Mouse (Mus musculus): ENCODE measurements around the gene Bex6. TPM values are rescaled to one million over a fixed set of nuclear protein-coding genes. Genes with fewer than 3 reads are reported as not detected.

The Bex6 gene
- polyA plus RNA-seq, 1 experiment = not detected

DNA sequence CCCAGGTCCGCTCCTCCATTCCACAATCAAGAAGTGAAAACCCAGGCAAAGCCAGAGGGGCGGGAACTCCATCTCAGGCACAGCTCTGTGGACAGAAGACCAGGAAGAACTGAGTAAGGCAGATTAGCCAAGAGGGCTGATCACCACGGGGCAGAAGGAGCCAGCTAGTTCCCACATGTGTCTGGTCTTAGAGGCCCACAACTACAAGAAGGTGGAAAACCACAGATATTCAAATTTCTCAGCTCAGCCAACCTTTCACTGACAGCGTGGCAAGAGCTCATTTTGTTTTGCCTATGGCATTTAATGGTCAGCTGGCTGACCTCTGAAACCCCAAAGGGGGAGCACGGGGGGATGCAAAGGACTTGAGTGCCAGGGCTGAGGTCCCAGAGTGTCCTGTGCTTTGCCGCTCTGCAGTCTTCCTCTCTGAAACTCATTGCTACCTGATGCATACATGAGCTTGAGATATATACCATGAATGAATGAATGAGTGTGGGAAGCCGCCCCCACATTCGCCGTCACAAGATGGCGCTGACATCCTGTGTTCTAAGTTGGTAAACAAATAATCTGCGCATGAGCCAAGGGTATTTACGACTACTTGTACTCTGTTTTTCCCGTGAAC lies 31.9 kb upstream of the Bex6 start:
- TF ChIP-seq CTCF (IDR thresholded peaks at IDR 0.05; ENCODE audit: borderline replicate concordance, insufficient read depth, low read depth, low read length) = peak; percentile 23; the same call in 1 of the 2 replicates
- no peak for TF ChIP-seq POLR2A (IDR thresholded peaks at IDR 0.05; ENCODE audit: borderline replicate concordance, insufficient read depth, low read length)
- Histone ChIP-seq H3K4me3 (replicated peaks; ENCODE audit: insufficient read depth, low read depth, low read length) (peak overlapping the region; percentile 40), H3K4me1 (ENCODE audit: control insufficient read depth, insufficient read depth, low read length) (no peaks in the 10 kb centered on the region), H3K27ac (ENCODE audit: insufficient read depth, low read length) (peak overlapping the region; percentile 40), H3K27me3 (ENCODE audit: control insufficient read depth, insufficient read depth, low read length) (no peaks in the 10 kb centered on the region)
- DNase-seq = peak; percentile 53 to 58
- 59% methylated on average over 11 of the region's 13 CpGs for WGBS

DNA sequence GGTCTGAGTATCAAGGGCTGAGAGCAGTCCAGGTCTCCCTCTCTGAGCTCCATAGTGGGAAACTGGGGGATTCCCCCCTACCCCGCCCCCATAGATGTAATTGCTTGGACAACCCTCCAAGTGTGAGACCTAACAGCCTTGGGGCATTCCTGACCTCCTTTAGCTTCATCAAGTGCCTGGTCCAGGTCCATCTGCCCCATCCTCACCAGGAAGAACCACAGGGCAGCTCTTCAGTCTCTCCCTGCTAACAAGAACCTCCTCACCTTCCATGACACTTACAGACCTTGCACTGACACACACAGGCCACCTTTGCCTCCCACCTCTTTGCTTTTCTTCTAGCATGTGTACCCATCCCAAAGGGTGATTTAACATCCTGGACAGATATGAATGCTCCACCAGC lies 25.6 kb upstream of the Bex6 start:
- H3K27me3 ChIP-seq (ENCODE audit: control insufficient read depth, insufficient read depth, low read length) = no peaks in the 10 kb centered on the region
- WGBS = 8% methylated on average over 1 of the region's 1 CpGs

DNA sequence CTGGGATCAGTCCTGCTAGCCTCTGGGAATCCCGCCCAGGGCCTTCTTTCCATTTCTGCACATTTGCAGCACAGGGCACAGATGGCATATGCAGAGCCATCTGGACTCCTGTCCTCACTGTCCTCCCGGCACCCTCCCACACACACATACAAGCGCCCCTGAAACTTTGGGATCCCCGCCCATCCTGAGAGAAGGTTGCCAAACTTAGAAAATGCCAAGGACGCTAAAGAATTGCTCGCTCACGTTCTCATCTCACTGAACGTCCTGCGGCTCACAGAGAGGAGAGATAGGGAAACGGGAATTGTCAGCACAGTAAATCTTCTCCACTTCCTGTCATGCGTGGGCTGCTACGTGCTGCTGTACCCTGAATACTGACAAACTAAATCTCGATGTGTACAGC lies 25.2 kb upstream of the Bex6 start:
- H3K4me3 ChIP-seq (replicated peaks; ENCODE audit: insufficient read depth, low read depth, low read length) = peak overlapping the region; percentile 27
- peaks cover 25% of the 10 kb centered on the region for H3K4me1 ChIP-seq (ENCODE audit: control insufficient read depth, insufficient read depth, low read length)
- peak overlapping the region; percentile 97 for H3K27ac ChIP-seq (ENCODE audit: insufficient read depth, low read length)
- peak; percentile 97 to 99 for DNase-seq
- no peak; the same call in 1 of the 2 replicates for TF ChIP-seq POLR2A (IDR thresholded peaks at IDR 0.05; ENCODE audit: borderline replicate concordance, insufficient read depth, low read length)
- TF ChIP-seq CTCF (IDR thresholded peaks at IDR 0.05; ENCODE audit: borderline replicate concordance, insufficient read depth, low read depth, low read length) = no peak
- no peaks in the 10 kb centered on the region for H3K27me3 ChIP-seq (ENCODE audit: control insufficient read depth, insufficient read depth, low read length)
- 9% methylated on average over 13 of the region's 13 CpGs for WGBS

More for the DNA sequence above, 25.6 kb upstream of the Bex6 start:
- peak overlapping the region; percentile 97 for H3K27ac ChIP-seq (ENCODE audit: insufficient read depth, low read length)
- H3K4me1 ChIP-seq (ENCODE audit: control insufficient read depth, insufficient read depth, low read length) = peaks cover 25% of the 10 kb centered on the region
- H3K4me3 ChIP-seq (replicated peaks; ENCODE audit: insufficient read depth, low read depth, low read length) = peak overlapping the region; percentile 20
- no peak for DNase-seq
- TF ChIP-seq CTCF (IDR thresholded peaks at IDR 0.05; ENCODE audit: borderline replicate concordance, insufficient read depth, low read depth, low read length) (no peak), POLR2A (IDR thresholded peaks at IDR 0.05; ENCODE audit: borderline replicate concordance, insufficient read depth, low read length) (no peak)

DNA sequence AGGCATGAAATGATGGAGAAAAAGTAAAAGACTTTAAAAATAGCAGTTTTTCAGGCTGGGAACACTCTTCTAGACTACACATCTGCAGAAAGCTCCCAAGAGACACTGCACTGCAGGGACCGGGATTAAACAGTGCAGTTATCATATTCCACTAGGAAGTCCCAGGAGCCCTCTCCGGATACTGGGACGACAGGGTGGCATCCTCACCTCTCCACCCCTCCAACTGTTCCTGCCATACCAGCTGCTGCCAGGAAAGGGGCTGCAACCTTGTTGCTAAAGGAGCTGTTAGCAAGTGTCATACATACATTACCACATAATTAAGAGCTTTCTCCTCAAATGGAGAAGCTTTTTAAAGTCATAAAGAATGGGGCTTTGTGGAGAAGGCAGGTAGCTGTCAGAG lies 22.9 kb upstream of the Bex6 start:
- H3K4me1 ChIP-seq (ENCODE audit: control insufficient read depth, insufficient read depth, low read length) = peaks cover 25% of the 10 kb centered on the region
- H3K4me3 ChIP-seq (replicated peaks; ENCODE audit: insufficient read depth, low read depth, low read length) = no peak overlapping the region
- no peaks in the 10 kb centered on the region for H3K27me3 ChIP-seq (ENCODE audit: control insufficient read depth, insufficient read depth, low read length)
- H3K27ac ChIP-seq (ENCODE audit: insufficient read depth, low read length) = no peak overlapping the region
- WGBS = 19% methylated on average over 3 of the region's 3 CpGs
- no peak for DNase-seq
- no peak for TF ChIP-seq POLR2A (IDR thresholded peaks at IDR 0.05; ENCODE audit: borderline replicate concordance, insufficient read depth, low read length)
- TF ChIP-seq CTCF (IDR thresholded peaks at IDR 0.05; ENCODE audit: borderline replicate concordance, insufficient read depth, low read depth, low read length) = no peak

DNA sequence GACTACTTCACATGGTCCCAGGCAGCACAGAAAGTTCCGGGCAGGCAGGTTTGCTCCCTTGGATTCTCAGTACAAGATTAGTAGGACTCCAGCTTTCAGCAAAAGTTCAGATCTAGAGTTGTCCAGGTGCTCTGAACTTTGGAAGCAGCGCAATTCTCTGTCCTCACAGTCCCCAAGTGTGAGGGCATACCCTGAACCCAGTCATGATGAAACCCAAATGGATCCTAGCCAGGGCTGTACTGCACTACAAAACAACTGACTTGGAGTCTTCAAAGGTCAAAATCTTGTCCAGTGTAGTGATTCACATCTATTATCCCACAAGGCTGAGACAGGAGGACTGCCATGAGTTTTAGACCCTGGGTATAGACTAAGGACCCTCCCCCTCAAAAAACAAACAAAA lies 22.3 kb upstream of the Bex6 start:
- Histone ChIP-seq H3K4me1 (ENCODE audit: control insufficient read depth, insufficient read depth, low read length) (peaks cover 25% of the 10 kb centered on the region), H3K27ac (ENCODE audit: insufficient read depth, low read length) (no peak overlapping the region; the same call in 1 of the 2 replicates), H3K27me3 (ENCODE audit: control insufficient read depth, insufficient read depth, low read length) (no peaks in the 10 kb centered on the region), H3K4me3 (replicated peaks; ENCODE audit: insufficient read depth, low read depth, low read length) (no peak overlapping the region)
- WGBS = 76% methylated on average over 2 of the region's 2 CpGs
- DNase-seq = no peak
- TF ChIP-seq POLR2A (IDR thresholded peaks at IDR 0.05; ENCODE audit: borderline replicate concordance, insufficient read depth, low read length) (no peak), CTCF (IDR thresholded peaks at IDR 0.05; ENCODE audit: borderline replicate concordance, insufficient read depth, low read depth, low read length) (no peak)

DNA sequence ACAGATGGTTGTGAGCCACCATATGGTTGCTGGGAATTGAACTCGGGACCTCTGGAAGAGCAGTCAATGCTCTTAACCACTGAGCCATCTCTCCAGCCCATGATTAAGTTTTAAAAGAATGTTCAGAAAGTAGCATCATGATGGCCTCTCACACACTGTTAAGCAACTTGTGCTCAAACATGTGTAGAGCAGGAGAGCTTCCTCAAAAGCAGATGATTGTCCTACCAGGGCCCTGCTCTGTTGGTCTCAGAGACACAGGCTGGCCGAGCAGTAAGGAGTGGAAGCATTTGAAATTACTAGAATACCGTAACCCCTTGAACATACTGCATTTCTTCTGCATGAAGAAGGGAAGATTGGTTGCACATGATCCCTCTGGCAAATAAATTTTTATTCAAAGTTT lies 20.7 kb upstream of the Bex6 start:
- no peak overlapping the region for H3K4me3 ChIP-seq (replicated peaks; ENCODE audit: insufficient read depth, low read depth, low read length)
- no peak overlapping the region for H3K27ac ChIP-seq (ENCODE audit: insufficient read depth, low read length)
- no peak for TF ChIP-seq CTCF (IDR thresholded peaks at IDR 0.05; ENCODE audit: borderline replicate concordance, insufficient read depth, low read depth, low read length)
- no peak for TF ChIP-seq POLR2A (IDR thresholded peaks at IDR 0.05; ENCODE audit: borderline replicate concordance, insufficient read depth, low read length)
- no peaks in the 10 kb centered on the region for H3K27me3 ChIP-seq (ENCODE audit: control insufficient read depth, insufficient read depth, low read length)
- DNase-seq = no peak
- WGBS = 92% methylated on average over 3 of the region's 3 CpGs
- H3K4me1 ChIP-seq (ENCODE audit: control insufficient read depth, insufficient read depth, low read length) = peaks cover 20% of the 10 kb centered on the region

DNA sequence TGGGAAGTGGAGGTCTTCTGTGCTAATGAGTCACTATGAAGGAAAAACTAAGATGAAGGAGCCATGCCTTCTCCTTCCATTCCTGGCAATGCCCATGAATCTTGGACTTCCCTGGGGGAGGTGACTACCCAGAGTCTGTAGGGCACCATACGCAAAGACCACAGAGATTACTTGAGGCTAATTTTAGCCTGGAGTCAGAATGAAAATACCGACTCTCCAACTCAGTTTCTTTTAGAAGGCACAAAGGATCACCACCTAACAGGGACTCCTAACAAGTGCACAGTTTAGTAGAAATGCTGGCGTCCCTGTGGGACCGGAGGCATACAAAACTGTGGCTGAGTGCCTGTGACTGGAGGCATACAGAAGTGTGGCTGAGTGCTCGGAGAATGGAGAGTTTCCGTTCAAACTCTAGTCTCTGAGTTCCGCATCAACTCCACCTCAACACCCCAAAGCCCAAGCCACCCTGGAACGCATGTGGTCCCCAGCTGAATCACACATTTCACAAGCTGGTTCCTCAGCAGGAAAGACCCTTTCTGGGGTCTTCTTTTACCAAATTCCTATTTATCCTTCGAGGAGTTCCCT lies 18.8 kb upstream of the Bex6 start:
- Histone ChIP-seq H3K4me1 (ENCODE audit: control insufficient read depth, insufficient read depth, low read length) (peaks cover 29% of the 10 kb centered on the region), H3K27me3 (ENCODE audit: control insufficient read depth, insufficient read depth, low read length) (no peaks in the 10 kb centered on the region), H3K27ac (ENCODE audit: insufficient read depth, low read length) (no peak overlapping the region), H3K4me3 (replicated peaks; ENCODE audit: insufficient read depth, low read depth, low read length) (no peak overlapping the region)
- TF ChIP-seq POLR2A (IDR thresholded peaks at IDR 0.05; ENCODE audit: borderline replicate concordance, insufficient read depth, low read length) (no peak), CTCF (IDR thresholded peaks at IDR 0.05; ENCODE audit: borderline replicate concordance, insufficient read depth, low read depth, low read length) (no peak)
- 87% methylated on average over 9 of the region's 9 CpGs for WGBS
- DNase-seq = no peak

DNA sequence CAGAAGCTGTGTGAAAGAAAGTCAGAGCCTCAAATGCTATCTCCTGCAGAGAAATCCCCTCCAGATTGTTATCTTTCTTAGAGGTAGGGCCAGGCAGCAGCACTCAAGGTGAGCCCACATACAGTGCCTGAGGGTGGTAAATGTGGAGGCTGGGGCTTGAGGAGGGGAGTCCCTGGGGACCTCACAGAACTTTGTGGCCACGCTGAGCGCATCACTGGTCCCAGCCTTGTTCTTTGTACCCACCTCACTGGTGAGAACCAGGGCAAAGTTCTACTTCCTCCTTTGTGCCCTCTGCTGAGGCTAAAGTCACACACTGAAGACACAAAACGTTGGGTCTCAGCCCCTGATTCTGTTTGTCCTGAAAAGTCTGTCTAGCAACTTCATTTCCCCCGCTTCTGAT lies 16.2 kb upstream of the Bex6 start:
- Histone ChIP-seq H3K4me3 (replicated peaks; ENCODE audit: insufficient read depth, low read depth, low read length) (no peak overlapping the region), H3K27ac (ENCODE audit: insufficient read depth, low read length) (no peak overlapping the region), H3K27me3 (ENCODE audit: control insufficient read depth, insufficient read depth, low read length) (no peaks in the 10 kb centered on the region), H3K4me1 (ENCODE audit: control insufficient read depth, insufficient read depth, low read length) (peaks cover 23% of the 10 kb centered on the region)
- WGBS = 88% methylated on average over 4 of the region's 4 CpGs
- no peak for DNase-seq
- TF ChIP-seq CTCF (IDR thresholded peaks at IDR 0.05; ENCODE audit: borderline replicate concordance, insufficient read depth, low read depth, low read length) = no peak
- TF ChIP-seq POLR2A (IDR thresholded peaks at IDR 0.05; ENCODE audit: borderline replicate concordance, insufficient read depth, low read length) = no peak
